Mouse (Mus musculus) lung, embryonic 14.5 days (tissue): ENCODE measurements at regions not wholly inside any gene's neighbourhood (a gene's known extent, or its start where the extent isn't known, plus 50 kb on each side); places are given as distances from the start of the nearest gene placed in this dataset.

Source experiments
- ATAC-seq: fragments of 200-750 bp; cut with Nextera tagmentation; 2 replicates; pipeline ENCODE4 v1.8.0; 2017; ENCODE audit warnings: mild to moderate bottlenecking, moderate TSS enrichment, moderate library complexity; ENCODE audit not compliant: insufficient read depth
- DNase-seq: peaks from one replicate; pipeline ENCODE4 v3.0.0-alpha.2; 2015
- H3K27ac ChIP-seq: fragments of 300-500 bp; sonication (generic); 2 replicates; pipeline ENCODE4 v1.5.1; 2014; ENCODE audit warnings: low read depth, mild to moderate bottlenecking, moderate library complexity
- H3K27me3 ChIP-seq: fragments of 300-500 bp; sonication (generic); 2 replicates; pipeline ENCODE4 v1.6.1; 2014; ENCODE audit warnings: low read length, control low read depth; ENCODE audit not compliant: insufficient read depth
- H3K36me3 ChIP-seq: fragments of 300-500 bp; sonication (generic); 2 replicates; pipeline ENCODE4 v1.6.1; 2014; ENCODE audit warnings: control low read depth; ENCODE audit not compliant: insufficient read depth
- H3K4me1 ChIP-seq: fragments of 300-500 bp; sonication (generic); 2 replicates; pipeline ENCODE4 v1.6.1; 2014; ENCODE audit warnings: antibody characterized with exemption, control low read depth; ENCODE audit not compliant: insufficient read depth
- H3K4me2 ChIP-seq: fragments of 300-500 bp; sonication (generic); 2 replicates; pipeline ENCODE4 v1.6.1; 2014; ENCODE audit warnings: mild to moderate bottlenecking
- H3K4me3 ChIP-seq: fragments of 300-500 bp; sonication (generic); 2 replicates; pipeline ENCODE4 v1.5.1; 2014; ENCODE audit warnings: low read depth, low read length
- H3K9ac ChIP-seq: fragments of 300-500 bp; sonication (generic); 2 replicates; pipeline ENCODE4 v1.6.1; 2014
- H3K9me3 ChIP-seq: fragments of 300-500 bp; sonication (generic); 2 replicates; pipeline ENCODE4 v1.6.1; 2016; ENCODE audit warnings: low read depth, low read length, control low read depth
- CTCF ChIP-seq: IDR thresholded peaks from 2 replicates; pipeline ENCODE4 v1.5.1; 2016; ENCODE audit warnings: antibody characterized with exemption, low read depth
- WGBS: fragments of 180-500 bp; shearing (Covaris S2); extraction: QIAGEN DNeasy Blood & Tissue Kit; methylation state at CpG from one replicate; pipeline ENCODE4 v1.1.7; 2014; 5-methylcytosine and 5-hydroxymethylcytosine counted together

DNA sequence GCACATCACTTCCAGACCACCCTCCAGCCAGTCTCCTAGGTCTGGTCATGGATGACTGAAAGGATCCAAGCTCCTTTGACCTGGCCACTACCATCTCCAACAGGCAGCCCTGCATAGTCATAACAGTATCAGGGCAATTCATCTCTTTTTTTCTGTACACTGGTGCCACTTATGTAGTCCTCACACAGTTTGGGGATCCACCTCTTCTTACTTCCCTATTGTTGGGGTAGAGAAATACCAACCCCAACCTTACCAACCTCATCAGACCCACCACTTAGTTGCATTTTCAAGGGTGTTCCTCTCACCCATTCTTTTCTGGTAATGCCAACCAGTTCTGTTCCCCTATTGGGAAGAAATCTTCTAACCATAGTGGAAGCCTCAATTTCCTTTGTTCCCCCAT lies 109.4 kb downstream of the B3gnt5 start:
- H3K4me1 ChIP-seq, result no peaks in the 10 kb centered on the region
- ATAC-seq (no peak), DNase-seq (no peak)
- no peak overlapping the region for H3K27ac ChIP-seq
- H3K27me3 ChIP-seq, result no peaks in the 10 kb centered on the region
- no peak overlapping the region for H3K9ac ChIP-seq
- no peaks in the 10 kb centered on the region for H3K9me3 ChIP-seq
- TF ChIP-seq CTCF, result no peak
- H3K36me3 ChIP-seq, result no peaks in the 10 kb centered on the region
- no peak overlapping the region for H3K4me3 ChIP-seq
- no peak overlapping the region for H3K4me2 ChIP-seq

DNA sequence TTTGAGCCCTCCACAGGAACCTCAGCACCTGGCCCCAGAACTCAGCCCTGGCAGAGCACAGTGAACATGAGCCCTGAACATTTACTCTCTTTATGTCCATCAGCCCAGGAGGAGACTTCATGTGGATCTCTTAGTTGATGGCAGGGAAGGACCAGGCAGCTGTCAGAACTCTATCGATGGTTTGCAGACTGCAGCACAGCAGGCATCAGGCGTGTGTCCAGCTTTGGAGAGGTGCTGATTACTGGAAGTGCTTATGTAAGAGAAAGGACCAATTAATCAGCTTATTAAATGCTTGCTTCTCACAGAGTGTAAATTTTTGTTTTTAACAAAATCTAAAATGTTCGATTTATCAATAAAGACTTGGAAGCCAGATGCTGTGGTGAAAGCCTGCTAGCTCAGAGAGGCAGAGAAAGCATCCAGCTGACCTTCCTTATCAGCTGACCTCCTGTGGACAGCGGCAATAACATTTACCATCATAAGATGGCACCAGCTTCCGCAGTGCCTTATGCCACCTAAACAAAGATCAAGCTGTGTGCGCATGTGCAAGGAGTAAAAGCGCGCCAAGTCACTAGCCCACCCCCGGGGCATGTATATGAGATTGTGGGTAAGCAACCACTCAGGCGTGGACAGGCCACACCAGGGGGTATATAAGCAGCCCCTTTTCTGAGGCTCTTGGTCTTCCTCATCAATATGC lies 105.8 kb downstream of the Klhl6 start:
- H3K27me3 ChIP-seq, result no peaks in the 10 kb centered on the region
- H3K9me3 ChIP-seq, result no peaks in the 10 kb centered on the region
- 36% methylated on average over 10 of the region's 10 CpGs for WGBS
- no peaks in the 10 kb centered on the region for H3K4me1 ChIP-seq
- H3K4me3 ChIP-seq, result no peak overlapping the region
- no peak overlapping the region for H3K9ac ChIP-seq
- no peak for TF ChIP-seq CTCF
- no peak overlapping the region for H3K4me2 ChIP-seq
- no peak overlapping the region for H3K27ac ChIP-seq
- ATAC-seq (no peak), DNase-seq (peak; percentile 21)
- no peaks in the 10 kb centered on the region for H3K36me3 ChIP-seq

DNA sequence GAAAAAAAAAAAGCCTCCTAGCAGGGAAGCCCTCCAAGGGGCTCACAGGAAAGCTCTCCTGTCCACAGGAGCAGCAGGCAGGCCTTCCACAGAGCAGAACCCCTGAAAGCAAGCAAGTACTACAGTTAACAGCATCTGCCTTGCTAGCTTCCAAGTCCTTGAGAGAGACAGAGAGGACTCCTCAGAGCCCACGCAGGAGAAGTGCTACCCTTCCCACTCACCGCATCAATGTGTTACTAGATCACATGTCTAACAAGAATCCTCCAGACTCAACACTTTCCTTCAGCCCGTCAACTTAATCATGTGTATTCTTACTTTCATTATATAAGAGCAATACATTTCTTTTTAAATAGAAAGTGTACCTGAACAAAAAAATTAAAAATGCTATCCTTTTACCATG lies 99.9 kb downstream of the Klhl6 start:
- H3K9ac ChIP-seq, result no peak overlapping the region
- 68% methylated on average over 3 of the region's 3 CpGs for WGBS
- no peak overlapping the region for H3K4me2 ChIP-seq
- H3K27me3 ChIP-seq, result no peaks in the 10 kb centered on the region
- H3K36me3 ChIP-seq, result no peaks in the 10 kb centered on the region
- no peak overlapping the region for H3K27ac ChIP-seq
- 0 out of 2 replicates have a peak, but pooled peaks cover 4% of the 10 kb centered on the region for H3K4me1 ChIP-seq
- DNase-seq (no peak), ATAC-seq (no peak)
- H3K9me3 ChIP-seq, result no peaks in the 10 kb centered on the region
- H3K4me3 ChIP-seq, result no peak overlapping the region
- TF ChIP-seq CTCF, result no peak

DNA sequence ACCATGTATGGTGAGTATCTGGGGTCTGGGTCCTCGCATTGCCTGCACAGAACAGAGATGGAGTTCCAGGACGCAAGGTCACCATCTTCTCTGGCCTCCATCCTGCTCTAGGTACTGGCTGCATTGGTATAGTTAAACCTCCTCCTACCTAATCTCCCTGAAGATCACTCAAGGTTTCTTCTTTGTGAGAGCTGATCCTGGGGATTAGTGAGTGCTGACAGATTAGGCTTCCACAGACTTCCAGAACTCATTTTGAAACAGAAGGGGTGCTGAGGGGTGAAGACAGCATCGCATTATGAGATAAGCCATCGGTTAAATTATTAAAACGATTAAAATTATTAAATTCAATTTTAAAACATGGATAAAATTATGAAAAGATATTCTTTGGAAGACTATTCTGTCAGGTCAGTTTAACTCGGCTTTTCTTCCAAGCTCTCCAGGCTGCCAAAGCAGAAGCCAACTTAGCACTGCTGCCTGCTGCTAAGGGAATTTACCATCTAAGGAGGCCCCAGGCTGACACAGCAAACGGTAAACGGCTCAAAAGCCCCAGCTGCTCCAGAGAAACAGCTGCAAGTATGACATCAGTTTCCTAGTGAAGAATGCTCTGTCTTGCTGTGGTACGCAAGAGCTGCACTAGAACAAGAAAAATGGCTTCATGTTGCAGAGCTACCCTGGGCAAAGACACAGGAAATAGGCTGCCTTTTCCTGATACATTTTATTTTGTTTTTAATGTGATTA lies 98.9 kb downstream of the Klhl6 start:
- WGBS, result 33% methylated on average over 9 of the region's 9 CpGs
- no peaks in the 10 kb centered on the region for H3K36me3 ChIP-seq
- H3K9ac ChIP-seq, result no peak overlapping the region
- H3K4me1 ChIP-seq, result 0 out of 2 replicates have a peak, but pooled peaks cover 4% of the 10 kb centered on the region
- peak; percentile 90 for DNase-seq
- no peak for TF ChIP-seq CTCF
- peak overlapping the region; percentile 66 for H3K27ac ChIP-seq
- no peaks in the 10 kb centered on the region for H3K9me3 ChIP-seq
- ATAC-seq, result peak; percentile 97
- H3K27me3 ChIP-seq, result no peaks in the 10 kb centered on the region
- no peak overlapping the region for H3K4me3 ChIP-seq
- no peak overlapping the region for H3K4me2 ChIP-seq

DNA sequence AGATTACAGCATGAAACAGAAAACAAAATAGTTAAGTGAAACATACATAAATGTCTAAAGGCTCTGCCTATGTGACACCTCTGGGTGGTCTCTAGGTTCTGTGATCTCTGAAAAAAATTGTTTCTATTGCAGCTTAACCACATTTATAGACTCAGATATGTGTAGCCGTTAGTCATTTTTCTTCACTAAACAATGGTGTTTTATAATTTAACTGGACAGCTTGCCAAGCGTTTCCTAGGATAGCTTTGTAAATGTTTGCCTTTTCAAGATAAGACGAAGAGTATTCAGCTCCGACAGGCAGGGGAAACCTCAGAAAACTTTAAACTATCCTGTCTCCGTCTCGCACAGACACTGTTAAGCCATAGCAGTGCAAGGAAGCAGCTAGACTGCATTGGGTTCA lies 98.3 kb downstream of the Klhl6 start:
- peak; percentile 88 for DNase-seq
- no peaks in the 10 kb centered on the region for H3K9me3 ChIP-seq

DNA sequence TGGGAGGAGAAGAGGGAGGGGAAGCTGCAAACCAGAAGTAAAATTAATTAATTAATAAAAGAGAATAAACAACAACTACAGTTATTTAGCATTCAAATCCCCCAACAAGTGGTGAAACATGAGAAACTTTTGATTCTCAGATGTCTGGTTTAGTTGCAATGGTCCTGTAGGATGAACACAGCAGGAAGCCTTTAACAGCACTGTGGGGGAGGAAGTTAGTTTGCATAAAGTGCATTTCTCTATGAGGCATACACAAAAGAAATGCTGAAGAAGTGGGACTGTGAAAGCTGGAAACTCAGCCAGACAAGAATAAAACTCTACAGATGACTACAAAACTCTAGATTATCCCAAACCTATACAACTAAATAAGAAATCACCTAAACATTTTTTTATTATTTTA lies 96.2 kb downstream of the Klhl6 start:
- no peak overlapping the region for H3K9ac ChIP-seq
- no peaks in the 10 kb centered on the region for H3K36me3 ChIP-seq
- no peaks in the 10 kb centered on the region for H3K27me3 ChIP-seq
- no peak overlapping the region for H3K27ac ChIP-seq
- no peak overlapping the region for H3K4me3 ChIP-seq
- H3K4me2 ChIP-seq, result no peak overlapping the region
- TF ChIP-seq CTCF, result no peak
- ATAC-seq (no peak), DNase-seq (no peak)
- no peaks in the 10 kb centered on the region for H3K9me3 ChIP-seq
- H3K4me1 ChIP-seq, result 0 out of 2 replicates have a peak, but pooled peaks cover 4% of the 10 kb centered on the region

More for the DNA sequence above, 98.3 kb downstream of the Klhl6 start:
- 5% methylated on average over 6 of the region's 6 CpGs for WGBS
- peak overlapping the region; percentile 66; the same call in 1 of the 2 replicates for H3K27ac ChIP-seq
- TF ChIP-seq CTCF, result no peak
- no peak overlapping the region for H3K4me3 ChIP-seq
- no peak overlapping the region for H3K4me2 ChIP-seq
- 0 out of 2 replicates have a peak, but pooled peaks cover 4% of the 10 kb centered on the region for H3K4me1 ChIP-seq
- ATAC-seq, result peak; percentile 95
- no peaks in the 10 kb centered on the region for H3K27me3 ChIP-seq
- H3K9ac ChIP-seq, result no peak overlapping the region
- H3K36me3 ChIP-seq, result no peaks in the 10 kb centered on the region

DNA sequence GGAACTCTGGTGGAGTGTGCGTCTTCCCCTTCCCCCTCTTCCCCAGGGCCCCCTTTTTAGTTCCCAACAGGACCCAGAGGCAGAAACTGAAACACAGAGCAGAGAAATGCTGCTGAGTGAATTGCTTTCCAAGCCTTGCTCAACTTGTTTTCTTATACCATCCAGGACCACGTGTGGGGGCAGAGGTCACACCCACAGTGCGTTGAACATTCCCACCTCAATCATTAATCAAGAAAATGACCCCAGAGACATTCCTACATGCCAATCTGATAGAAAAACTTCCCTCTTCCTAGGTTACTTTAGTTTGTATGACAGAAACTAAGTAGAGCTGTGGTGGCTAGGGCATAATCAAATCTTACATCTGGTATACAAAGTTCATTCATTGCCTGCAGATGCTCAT lies 93.3 kb downstream of the Klhl6 start:
- Histone ChIP-seq H3K27ac (no peak overlapping the region), H3K9ac (no peak overlapping the region), H3K4me1 (no peaks in the 10 kb centered on the region), H3K9me3 (no peaks in the 10 kb centered on the region), H3K4me3 (no peak overlapping the region), H3K36me3 (no peaks in the 10 kb centered on the region), H3K4me2 (no peak overlapping the region), H3K27me3 (no peaks in the 10 kb centered on the region)
- whole genome bisulfite sequencing, result 32% methylated on average over 3 of the region's 3 CpGs
- no peak for TF ChIP-seq CTCF
- ATAC-seq, result no peak
- no peak for DNase-seq
